Mouse (Mus musculus) heart, embryonic 14.5 days (tissue): ENCODE measurements at regions not wholly inside any gene's neighbourhood (a gene's known extent, or its start where the extent isn't known, plus 50 kb on each side); places are given as distances from the start of the nearest gene placed in this dataset.
"Not testable (repeated sequence)": the region's sequence is repeated elsewhere in the genome, so short reads cannot be mapped to it uniquely, and the experiment has no call there.

Experiments used
- ATAC-seq: fragments of 200-750 bp; cut with Nextera tagmentation; 2 replicates; pipeline ENCODE4 v1.8.0; 2017; ENCODE audit warnings: low read depth, moderate TSS enrichment; ENCODE audit not compliant: insufficient number of reproducible peaks, insufficient read depth, low FRiP score
- H3K27ac ChIP-seq, 2 experiments: fragments of 200-500 bp in 1 of 2; fragments of 300-500 bp in 1 of 2; sonication (generic) in 1 of 2; replicated peaks in 1 of 2; 2 replicates each; pipeline ENCODE4 v1.5.1; 2012 to 2014; ENCODE audit warnings: low read depth in 2 of 2, low read length in 2 of 2, control low read depth in 1 of 2, mild to moderate bottlenecking in 1 of 2, mixed read lengths in 1 of 2; ENCODE audit not compliant: control insufficient read depth in 1 of 2, insufficient read depth in 1 of 2
- H3K27me3 ChIP-seq: fragments of 300-500 bp; sonication (generic); 2 replicates; pipeline ENCODE4 v1.6.1; 2014; ENCODE audit warnings: mild to moderate bottlenecking, low read length, control low read depth; ENCODE audit not compliant: control insufficient read depth, insufficient read depth
- H3K36me3 ChIP-seq: fragments of 300-500 bp; sonication (generic); 2 replicates; pipeline ENCODE4 v1.6.1; 2014; ENCODE audit warnings: mild to moderate bottlenecking, control low read depth, low read length, mixed read lengths; ENCODE audit not compliant: control insufficient read depth, insufficient read depth
- H3K4me1 ChIP-seq, 2 experiments: fragments of 200-500 bp in 1 of 2; fragments of 300-500 bp in 1 of 2; sonication (generic) in 1 of 2; 2 replicates each; pipeline ENCODE4 v1.6.1; 2012 to 2014; ENCODE audit warnings: low read length in 2 of 2, control low read depth in 1 of 2, mixed read lengths in 1 of 2; ENCODE audit not compliant: control insufficient read depth in 2 of 2, insufficient read depth in 2 of 2
- H3K4me2 ChIP-seq: fragments of 300-500 bp; sonication (generic); 2 replicates; pipeline ENCODE4 v1.6.1; 2014; ENCODE audit warnings: mild to moderate bottlenecking, low read length
- H3K4me3 ChIP-seq, 2 experiments: fragments of 200-500 bp in 1 of 2; fragments of 300-500 bp in 1 of 2; sonication (generic) in 1 of 2; 2 replicates each; pipeline ENCODE4 v1.5.1; 2012 to 2014; ENCODE audit warnings: low read length in 2 of 2, mild to moderate bottlenecking in 2 of 2, control low read depth in 1 of 2, low read depth in 1 of 2, moderate library complexity in 1 of 2; ENCODE audit not compliant: control insufficient read depth in 1 of 2, insufficient read depth in 1 of 2
- H3K9ac ChIP-seq: fragments of 300-500 bp; sonication (generic); 2 replicates; pipeline ENCODE4 v1.6.1; 2014; ENCODE audit warnings: mild to moderate bottlenecking, low read length
- H3K9me3 ChIP-seq: fragments of 300-500 bp; sonication (generic); 2 replicates; pipeline ENCODE4 v1.6.1; 2016; ENCODE audit warnings: low read length, control low read depth; ENCODE audit not compliant: control insufficient read depth
- WGBS: fragments of 180-500 bp; shearing (Covaris S2); extraction: QIAGEN DNeasy Blood & Tissue Kit; methylation state at CpG from one replicate; pipeline ENCODE4 v1.1.7; 2014; 5-methylcytosine and 5-hydroxymethylcytosine counted together

GRCm38 (mm10) chr2:107941374-107941773, 650.9 kb downstream of the Kcna4 start:
- Histone ChIP-seq H3K4me1 (no peaks in the 10 kb centered on the region), H3K27ac (no peak overlapping the region), H3K9ac (no peak overlapping the region), H3K27me3 (no peaks in the 10 kb centered on the region), H3K9me3 (no peaks in the 10 kb centered on the region), H3K4me3 (no peak overlapping the region), H3K4me2 (no peak overlapping the region), H3K36me3 (no peaks in the 10 kb centered on the region)
- ATAC-seq: no peak

GRCm38 (mm10) chr2:107945837-107946451, 655.5 kb downstream of the Kcna4 start:
- peaks cover 0 to 2% of the 10 kb centered on the region in 2 experiments; a peak in 2 of 4 replicates for H3K4me1 ChIP-seq
- H3K9me3 ChIP-seq: no peaks in the 10 kb centered on the region
- no peaks in the 10 kb centered on the region for H3K27me3 ChIP-seq
- H3K9ac ChIP-seq: no peak overlapping the region
- WGBS: 17% methylated on average over 3 of the region's 3 CpGs
- no peak overlapping the region for H3K4me3 ChIP-seq
- no peak overlapping the region for H3K27ac ChIP-seq
- H3K4me2 ChIP-seq: no peak overlapping the region
- ATAC-seq: no peak
- H3K36me3 ChIP-seq: no peaks in the 10 kb centered on the region

GRCm38 (mm10) chr2:107955608-107956127, 665.2 kb downstream of the Kcna4 start:
- H3K4me1 ChIP-seq, H3K9ac ChIP-seq, H3K27me3 ChIP-seq, H3K9me3 ChIP-seq, H3K4me2 ChIP-seq, H3K27ac ChIP-seq, ATAC-seq, H3K4me3 ChIP-seq, H3K36me3 ChIP-seq: not testable (repeated sequence)
- 76% methylated on average over 8 of the region's 9 CpGs for WGBS

- not testable (repeated sequence) for H3K9ac ChIP-seq, H3K9me3 ChIP-seq, H3K27me3 ChIP-seq, H3K4me2 ChIP-seq, H3K27ac ChIP-seq, H3K4me1 ChIP-seq, H3K36me3 ChIP-seq, ATAC-seq, H3K4me3 ChIP-seq
- WGBS: 84% methylated on average over 8 of the region's 8 CpGs
Measured at GRCm38 (mm10) chr2:107963921-107964320, 673.5 kb downstream of the Kcna4 start.

GRCm38 (mm10) chr2:107964841-107965240, 674.4 kb downstream of the Kcna4 start:
- H3K9me3 ChIP-seq: no peaks in the 10 kb centered on the region
- no peak overlapping the region for H3K27ac ChIP-seq
- no peaks in the 10 kb centered on the region for H3K27me3 ChIP-seq
- no peak overlapping the region for H3K9ac ChIP-seq
- WGBS: 76% methylated on average over 2 of the region's 2 CpGs
- no peak overlapping the region for H3K4me3 ChIP-seq
- no peak for ATAC-seq
- no peak overlapping the region for H3K4me2 ChIP-seq
- H3K4me1 ChIP-seq: no peaks in the 10 kb centered on the region
- H3K36me3 ChIP-seq: no peaks in the 10 kb centered on the region

GRCm38 (mm10) chr2:107965336-107966306, 675.2 kb downstream of the Kcna4 start:
- WGBS: 57% methylated on average over 7 of the region's 7 CpGs
- no peaks in the 10 kb centered on the region for H3K27me3 ChIP-seq
- no peak for ATAC-seq
- no peaks in the 10 kb centered on the region for H3K36me3 ChIP-seq
- H3K4me1 ChIP-seq: no peaks in the 10 kb centered on the region
- no peaks in the 10 kb centered on the region for H3K9me3 ChIP-seq
- no peak overlapping the region for H3K9ac ChIP-seq
- H3K27ac ChIP-seq: no peak overlapping the region
- H3K4me2 ChIP-seq: no peak overlapping the region
- H3K4me3 ChIP-seq: no peak overlapping the region

GRCm38 (mm10) chr2:107968526-107968925, 678.1 kb downstream of the Kcna4 start:
- H3K4me2 ChIP-seq: no peak overlapping the region
- no peaks in the 10 kb centered on the region for H3K9me3 ChIP-seq
- no peak overlapping the region for H3K27ac ChIP-seq
- WGBS: 51% methylated on average over 2 of the region's 2 CpGs
- H3K9ac ChIP-seq: no peak overlapping the region
- no peaks in the 10 kb centered on the region for H3K36me3 ChIP-seq
- H3K4me1 ChIP-seq: no peaks in the 10 kb centered on the region
- H3K27me3 ChIP-seq: no peaks in the 10 kb centered on the region
- H3K4me3 ChIP-seq: no peak overlapping the region
- ATAC-seq: no peak
